Mouse (Mus musculus) hindbrain, embryonic 16.5 days (tissue): ENCODE data around the gene Ndufa13. TPM values are rescaled to one million over a fixed set of nuclear protein-coding genes. Genes with fewer than 3 reads are reported as not detected.

Experiments
- polyA plus RNA-seq: library from polyadenylated mRNA; unstranded; fragments of >200 nt; fragmentation: Nextera tagmentation; extraction: Ambion mirVana; gene quantifications from 2 replicates; pipeline ENCODE4 v1.2.1, GENCODE M21; 2015

Gene Ndufa13
- polyA plus RNA-seq, 1 experiment from 2014 or later, result 216 TPM

Other genes with a start within 250 kb of the Ndufa13 start
- 2.1 and 2.3 TPM in 2 replicates for gene Zfp964, start 248.1 kb downstream of the Ndufa13 start, polyA plus RNA-seq
- gene Zfp869, start 191.8 kb downstream of the Ndufa13 start, polyA plus RNA-seq, result 24.2 and 26.7 TPM in 2 replicates
- 6.5 and 8.6 TPM in 2 replicates for gene Zfp963, start 152.6 kb downstream of the Ndufa13 start, polyA plus RNA-seq
- 0.64 TPM in 1 of 2 replicates, not detected in the other for gene Gm20422, start 127.7 kb downstream of the Ndufa13 start, polyA plus RNA-seq
- 50.1 and 56.4 TPM in 2 replicates for gene Atp13a1, start 111.4 kb downstream of the Ndufa13 start, polyA plus RNA-seq
- gene Zfp866, start 111.4 kb downstream of the Ndufa13 start, polyA plus RNA-seq, result 32.8 and 37.0 TPM in 2 replicates
- 32.2 and 34.5 TPM in 2 replicates for gene Gmip, start 93.9 kb downstream of the Ndufa13 start, polyA plus RNA-seq
- gene Lpar2, start 80.1 kb downstream of the Ndufa13 start, polyA plus RNA-seq, result 0.54 and 0.91 TPM in 2 replicates
- 60.5 TPM in 2 replicates for gene Pbx4, start 70.1 kb downstream of the Ndufa13 start, polyA plus RNA-seq
- 6.6 and 7.0 TPM in 2 replicates for gene Cilp2, start 14.9 kb downstream of the Ndufa13 start, polyA plus RNA-seq
- 3.5 and 3.7 TPM in 2 replicates for gene Tssk6, start 374 bp downstream of the Ndufa13 start, polyA plus RNA-seq
- gene Yjefn3, start 154 bp upstream of the Ndufa13 start, polyA plus RNA-seq, result 13.6 and 14.3 TPM in 2 replicates
- gene Gatad2a, start 93.8 kb upstream of the Ndufa13 start, polyA plus RNA-seq, result 13.9 and 19.7 TPM in 2 replicates
- gene Mau2, start 140.2 kb upstream of the Ndufa13 start, polyA plus RNA-seq, result 61.5 and 71.2 TPM in 2 replicates
- 54.4 and 55.8 TPM in 2 replicates for gene Sugp1, start 140.3 kb upstream of the Ndufa13 start, polyA plus RNA-seq
- 1.2 and 1.4 TPM in 2 replicates for gene Tm6sf2, start 170.4 kb upstream of the Ndufa13 start, polyA plus RNA-seq
- 1.2 and 1.3 TPM in 2 replicates for gene Hapln4, start 180.9 kb upstream of the Ndufa13 start, polyA plus RNA-seq
- gene Ncan, start 218.3 kb upstream of the Ndufa13 start, polyA plus RNA-seq, result 178 and 200 TPM in 2 replicates
- gene Nr2c2ap, start 228.8 kb upstream of the Ndufa13 start, polyA plus RNA-seq, result 46.7 and 51.6 TPM in 2 replicates
- 12.3 and 12.5 TPM in 2 replicates for gene Rfxank, start 236.6 kb upstream of the Ndufa13 start, polyA plus RNA-seq
- gene Borcs8, start 236.9 kb upstream of the Ndufa13 start, polyA plus RNA-seq, result 56.4 and 57.1 TPM in 2 replicates
- 0.85 and 1.2 TPM in 2 replicates for gene Mef2b, start 237.2 kb upstream of the Ndufa13 start, polyA plus RNA-seq